Mouse (Mus musculus) heart, embryonic 13.5 days (tissue): ENCODE measurements around the gene Atxn1. TPM values are rescaled to one million over a fixed set of nuclear protein-coding genes. Genes with fewer than 3 reads are reported as not detected.

Source experiments
- ATAC-seq: fragments of 200-750 bp; cut with Nextera tagmentation; 2 replicates; pipeline ENCODE4 v1.8.0; 2017; ENCODE audit warnings: moderate TSS enrichment; ENCODE audit not compliant: insufficient number of reproducible peaks, low FRiP score, low TSS enrichment; ENCODE audit errors: extremely low read depth
- H3K27ac ChIP-seq: fragments of 300-500 bp; sonication (generic); replicated peaks from 2 replicates; pipeline ENCODE4 v1.5.1; 2015; ENCODE audit warnings: moderate library complexity, mild to moderate bottlenecking, inconsistent platforms
- H3K27me3 ChIP-seq: fragments of 300-500 bp; sonication (generic); replicated peaks from 2 replicates; pipeline ENCODE4 v1.6.1; 2015; ENCODE audit warnings: mild to moderate bottlenecking, inconsistent platforms
- H3K36me3 ChIP-seq: fragments of 300-500 bp; sonication (generic); 2 replicates; pipeline ENCODE4 v1.6.1; 2015; ENCODE audit warnings: mild to moderate bottlenecking, inconsistent platforms
- H3K4me1 ChIP-seq: fragments of 300-500 bp; sonication (generic); 2 replicates; pipeline ENCODE4 v1.6.1; 2015; ENCODE audit warnings: inconsistent platforms
- H3K4me2 ChIP-seq: fragments of 300-500 bp; sonication (generic); 2 replicates; pipeline ENCODE4 v1.6.1; 2015; ENCODE audit warnings: inconsistent platforms, mild to moderate bottlenecking, moderate library complexity
- H3K4me3 ChIP-seq: fragments of 300-500 bp; sonication (generic); 2 replicates; pipeline ENCODE4 v1.5.1; 2015; ENCODE audit warnings: moderate library complexity, mild to moderate bottlenecking, inconsistent platforms
- H3K9ac ChIP-seq: fragments of 300-500 bp; sonication (generic); 2 replicates; pipeline ENCODE4 v1.6.1; 2015; ENCODE audit warnings: inconsistent platforms, mild to moderate bottlenecking, moderate library complexity
- H3K9me3 ChIP-seq: fragments of 300-500 bp; sonication (generic); 2 replicates; pipeline ENCODE4 v1.6.1; 2016; ENCODE audit warnings: inconsistent platforms
- WGBS: fragments of 180-500 bp; shearing (Covaris S2); methylation state at CpG from one replicate; pipeline ENCODE4 v1.1.7; 2015; ENCODE audit warnings: mixed read lengths; 5-methylcytosine and 5-hydroxymethylcytosine counted together
- polyA plus RNA-seq: library from polyadenylated mRNA; unstranded; fragments of >200 nt; fragmentation: Nextera tagmentation; extraction: Ambion mirVana; gene quantifications from 2 replicates; pipeline ENCODE4 v1.2.1, GENCODE M21; 2015

Gene Atxn1
- polyA plus RNA-seq, 1 experiment from 2014 or later: 5.8 TPM

- 68% methylated on average over 7 of the region's 7 CpGs for WGBS
- Histone ChIP-seq H3K27me3 (no peaks in the 10 kb centered on the region), H3K4me1 (peaks cover 50% of the 10 kb centered on the region), H3K9ac (no peak overlapping the region), H3K36me3 (peaks cover 14% of the 10 kb centered on the region), H3K4me3 (no peak overlapping the region), H3K4me2 (no peak overlapping the region), H3K9me3 (no peaks in the 10 kb centered on the region), H3K27ac (peak overlapping the region; percentile 90; the same call in 1 of the 2 replicates)
- ATAC-seq: no peak
Observed at GRCm38 (mm10) chr13:45560543-45560942, 404.3 kb downstream of the Atxn1 start.

GRCm38 (mm10) chr13:45559258-45559657, 405.6 kb downstream of the Atxn1 start:
- H3K9ac ChIP-seq: no peak overlapping the region
- H3K9me3 ChIP-seq: no peaks in the 10 kb centered on the region
- peaks cover 12% of the 10 kb centered on the region for H3K36me3 ChIP-seq
- WGBS: 71% methylated on average over 3 of the region's 3 CpGs
- H3K4me1 ChIP-seq: peaks cover 48% of the 10 kb centered on the region
- H3K4me2 ChIP-seq: no peak overlapping the region
- no peak overlapping the region; the same call in 1 of the 2 replicates for H3K27ac ChIP-seq
- ATAC-seq: no peak
- no peaks in the 10 kb centered on the region for H3K27me3 ChIP-seq
- no peak overlapping the region for H3K4me3 ChIP-seq

DNA sequence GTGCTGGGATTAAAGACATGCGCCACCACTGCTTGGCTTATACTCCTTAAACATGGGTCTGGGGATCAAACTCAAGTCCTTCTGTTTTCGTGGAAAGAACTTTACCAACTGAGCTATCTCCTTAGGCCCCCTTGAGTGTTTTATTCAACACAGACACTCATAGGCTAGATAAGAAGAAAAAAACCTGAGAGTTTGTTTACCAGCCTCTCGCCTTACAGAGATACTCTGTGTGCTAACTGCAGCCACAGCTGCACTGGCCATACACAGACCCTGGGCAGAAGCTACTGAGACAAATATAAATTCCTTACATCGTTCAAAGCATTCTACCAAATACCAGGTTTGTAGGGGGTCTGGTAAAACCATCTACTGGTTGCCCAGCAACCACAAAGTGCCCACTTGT, 406.4 kb downstream of the Atxn1 start:
- no peaks in the 10 kb centered on the region for H3K27me3 ChIP-seq
- WGBS: 33% methylated on average over 4 of the region's 4 CpGs
- no peak overlapping the region for H3K9ac ChIP-seq
- no peaks in the 10 kb centered on the region for H3K9me3 ChIP-seq
- H3K4me3 ChIP-seq: no peak overlapping the region
- peaks cover 56% of the 10 kb centered on the region for H3K4me1 ChIP-seq
- H3K27ac ChIP-seq: peak overlapping the region; percentile 28; the same call in 1 of the 2 replicates
- ATAC-seq: no peak
- H3K36me3 ChIP-seq: peaks cover 12% of the 10 kb centered on the region
- H3K4me2 ChIP-seq: no peak overlapping the region

- Histone ChIP-seq H3K27ac (peak overlapping the region; percentile 75), H3K4me1 (peaks cover 26% of the 10 kb centered on the region), H3K9me3 (no peaks in the 10 kb centered on the region), H3K4me2 (peak overlapping the region; percentile 35), H3K9ac (peak overlapping the region; percentile 52; the same call in 1 of the 2 replicates), H3K36me3 (peaks cover 24% of the 10 kb centered on the region), H3K27me3 (no peaks in the 10 kb centered on the region), H3K4me3 (no peak overlapping the region)
- no peak for ATAC-seq
- WGBS: 25% methylated on average over 7 of the region's 7 CpGs
Observed at GRCm38 (mm10) chr13:45553674-45554073, 411.1 kb downstream of the Atxn1 start.

GRCm38 (mm10) chr13:45547549-45547948, 417.3 kb downstream of the Atxn1 start:
- Histone ChIP-seq H3K4me2 (no peak overlapping the region), H3K9ac (no peak overlapping the region), H3K27me3 (no peaks in the 10 kb centered on the region), H3K9me3 (no peaks in the 10 kb centered on the region), H3K27ac (no peak overlapping the region), H3K4me3 (no peak overlapping the region), H3K4me1 (peaks cover 48% of the 10 kb centered on the region), H3K36me3 (peaks cover 68% of the 10 kb centered on the region)
- WGBS: 65% methylated on average over 5 of the region's 5 CpGs
- ATAC-seq: no peak

DNA sequence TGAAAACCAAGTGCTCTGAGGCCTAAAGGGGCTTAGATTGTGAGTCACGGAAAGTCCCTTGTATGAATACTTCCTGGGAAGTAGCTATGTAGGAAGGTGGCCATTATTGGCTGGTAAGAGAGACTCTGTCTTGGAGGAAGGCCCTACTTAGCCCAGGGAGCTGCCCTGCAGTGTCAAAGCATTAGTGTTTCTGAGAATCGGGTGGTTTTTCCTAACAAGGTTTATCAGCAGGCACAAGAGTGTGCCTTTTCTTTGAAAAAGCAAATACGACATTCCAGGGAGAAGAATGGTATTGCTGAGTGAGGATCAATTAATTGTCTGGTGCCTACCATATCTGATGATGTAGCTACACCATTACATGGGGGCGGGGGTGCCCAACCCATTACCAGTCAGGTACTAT, 417.9 kb downstream of the Atxn1 start:
- H3K36me3 ChIP-seq: peaks cover 74% of the 10 kb centered on the region
- H3K27ac ChIP-seq: peak overlapping the region; percentile 24

DNA sequence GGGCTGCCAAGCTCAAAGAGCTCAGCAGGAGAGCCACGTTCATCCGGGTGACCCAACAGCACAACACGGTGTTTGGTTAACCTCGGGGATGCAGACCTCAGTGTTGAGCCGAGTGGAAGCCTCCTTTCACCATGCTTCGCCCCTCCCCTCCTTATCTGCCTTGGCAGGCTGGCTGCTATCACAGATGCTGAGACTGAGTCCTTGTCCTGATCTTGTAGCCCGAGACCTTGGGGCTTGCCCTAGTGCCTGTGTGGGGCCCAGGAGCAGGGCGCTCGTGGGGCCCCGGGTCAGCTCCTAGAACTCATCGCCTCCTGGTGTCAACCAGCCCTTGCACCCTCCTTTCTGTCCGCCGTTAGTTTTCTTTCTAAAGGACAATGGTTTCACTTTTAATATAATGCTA, 418.8 kb downstream of the Atxn1 start:
- Histone ChIP-seq H3K4me1 (peaks cover 48% of the 10 kb centered on the region), H3K4me2 (peak overlapping the region; percentile 29), H3K9ac (peak overlapping the region; percentile 40), H3K4me3 (no peak overlapping the region), H3K9me3 (no peaks in the 10 kb centered on the region), H3K36me3 (peaks cover 83% of the 10 kb centered on the region), H3K27me3 (no peaks in the 10 kb centered on the region), H3K27ac (0 out of 2 replicates have a peak overlapping the region, but pooled peaks have one; percentile 24)
- 32% methylated on average over 13 of the region's 13 CpGs for WGBS
- ATAC-seq: peak; percentile 18; the same call in 1 of the 2 replicates

More for the DNA sequence above, 417.9 kb downstream of the Atxn1 start:
- no peak overlapping the region for H3K4me3 ChIP-seq
- ATAC-seq: no peak
- H3K4me2 ChIP-seq: no peak overlapping the region
- H3K9me3 ChIP-seq: no peaks in the 10 kb centered on the region
- 0 out of 2 replicates have a peak overlapping the region, but pooled peaks have one; percentile 21 for H3K9ac ChIP-seq
- no peaks in the 10 kb centered on the region for H3K27me3 ChIP-seq
- peaks cover 48% of the 10 kb centered on the region for H3K4me1 ChIP-seq
- 72% methylated on average over 4 of the region's 4 CpGs for WGBS

DNA sequence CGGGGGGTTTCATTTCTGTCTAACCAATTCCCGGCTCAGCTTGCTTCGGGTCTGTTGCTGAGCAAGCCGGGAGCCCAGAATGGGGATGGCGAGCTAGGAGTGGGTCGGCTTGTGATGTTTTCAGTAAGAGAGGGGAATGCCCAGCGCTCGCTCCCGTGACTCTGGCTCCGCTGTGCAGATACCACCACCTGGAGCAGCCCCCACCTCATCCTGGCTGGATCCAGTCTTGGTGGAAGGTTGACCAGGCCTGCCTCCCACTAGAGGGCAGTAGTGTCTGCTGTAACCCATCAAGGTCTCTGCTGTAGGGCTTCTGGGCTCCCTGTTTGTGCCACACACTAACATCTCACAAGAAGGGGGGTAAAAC, 425.6 kb downstream of the Atxn1 start:
- Histone ChIP-seq H3K4me3 (peak overlapping the region; percentile 46), H3K9ac (peak overlapping the region; percentile 73), H3K9me3 (no peaks in the 10 kb centered on the region), H3K27ac (peak overlapping the region; percentile 84), H3K4me1 (peaks cover 59% of the 10 kb centered on the region), H3K36me3 (peaks cover 59% of the 10 kb centered on the region), H3K4me2 (peak overlapping the region; percentile 72), H3K27me3 (no peaks in the 10 kb centered on the region)
- ATAC-seq: peak; percentile 58; the same call in 1 of the 2 replicates
- WGBS: 9% methylated on average over 10 of the region's 10 CpGs

- WGBS: 13% methylated on average over 10 of the region's 10 CpGs
- Histone ChIP-seq H3K9ac (peak overlapping the region; percentile 73), H3K27me3 (no peaks in the 10 kb centered on the region), H3K4me1 (peaks cover 63% of the 10 kb centered on the region), H3K27ac (peak overlapping the region; percentile 84), H3K4me3 (peak overlapping the region; percentile 46), H3K4me2 (peak overlapping the region; percentile 72), H3K9me3 (no peaks in the 10 kb centered on the region), H3K36me3 (peaks cover 57% of the 10 kb centered on the region)
- peak; percentile 43; the same call in 1 of the 2 replicates for ATAC-seq
Observed at GRCm38 (mm10) chr13:45538532-45539204, 426.1 kb downstream of the Atxn1 start.

GRCm38 (mm10) chr13:45538091-45538490, 426.7 kb downstream of the Atxn1 start:
- peak overlapping the region; percentile 73 for H3K9ac ChIP-seq
- no peak overlapping the region for H3K4me3 ChIP-seq
- ATAC-seq: no peak
- WGBS: 45% methylated on average over 9 of the region's 9 CpGs
- H3K36me3 ChIP-seq: peaks cover 57% of the 10 kb centered on the region
- peak overlapping the region; percentile 84 for H3K27ac ChIP-seq
- H3K27me3 ChIP-seq: no peaks in the 10 kb centered on the region
- peaks cover 66% of the 10 kb centered on the region for H3K4me1 ChIP-seq
- H3K9me3 ChIP-seq: no peaks in the 10 kb centered on the region
- peak overlapping the region; percentile 72 for H3K4me2 ChIP-seq

DNA sequence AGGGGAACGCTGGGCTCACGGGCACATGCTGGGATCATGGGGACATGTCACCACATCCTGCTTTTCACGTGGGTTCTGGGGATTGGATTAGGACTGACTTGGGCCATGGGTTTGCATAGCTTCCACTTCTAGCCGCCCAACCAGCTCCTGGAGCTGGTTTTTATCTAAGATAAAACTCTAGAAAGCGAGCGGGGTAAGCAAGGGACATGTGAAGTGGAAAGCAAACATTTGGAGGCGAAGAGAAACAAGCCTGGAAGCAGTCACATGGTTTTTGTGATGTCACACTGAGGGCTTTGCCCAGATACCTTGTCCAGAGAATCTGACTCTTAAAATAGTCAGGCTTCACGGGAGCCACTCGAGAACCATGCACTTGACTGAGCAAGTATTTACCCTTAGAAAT, 427.7 kb downstream of the Atxn1 start:
- ATAC-seq: no peak; the same call in 1 of the 2 replicates
- Histone ChIP-seq H3K9me3 (no peaks in the 10 kb centered on the region), H3K9ac (no peak overlapping the region), H3K4me2 (no peak overlapping the region), H3K4me1 (peaks cover 76% of the 10 kb centered on the region), H3K27me3 (no peaks in the 10 kb centered on the region), H3K36me3 (peaks cover 57% of the 10 kb centered on the region), H3K27ac (peak overlapping the region; percentile 91), H3K4me3 (no peak overlapping the region)
- WGBS: 26% methylated on average over 9 of the region's 9 CpGs
